Mouse (Mus musculus): Measurements from ENCODE around the gene Kcnn1. TPM values are rescaled to one million over a fixed set of nuclear protein-coding genes. Genes with fewer than 3 reads are reported as not detected.
A peak's percentile ranks its signal among the peaks of the same experiment; 100 is the strongest.

The Kcnn1 gene
- polyA plus RNA-seq, 1 experiment from 2014 or later: 1.6 TPM

- H3K27me3 ChIP-seq (ENCODE audit: control insufficient read depth, insufficient read depth, low read length): 0 out of 2 replicates have a peak, but pooled peaks cover 9% of the 10 kb centered on the region
- 50% methylated on average over 4 of the region's 4 CpGs for WGBS
- no peaks in the 10 kb centered on the region for H3K4me1 ChIP-seq (ENCODE audit: control insufficient read depth, insufficient read depth, low read length)
- ATAC-seq (ENCODE audit: insufficient number of reproducible peaks, insufficient read depth, low FRiP score, low read depth): no peak
- no peak overlapping the region for H3K4me2 ChIP-seq (replicated peaks; ENCODE audit: low read depth, low read length)
- no peaks in the 10 kb centered on the region for H3K9me3 ChIP-seq (ENCODE audit: control insufficient read depth, low read depth, low read length)
- no peak overlapping the region for H3K27ac ChIP-seq (ENCODE audit: low read length)
- H3K9ac ChIP-seq (replicated peaks; ENCODE audit: low read depth, low read length): no peak overlapping the region
- no peaks in the 10 kb centered on the region for H3K36me3 ChIP-seq (ENCODE audit: control insufficient read depth, insufficient read depth, low read length)
- H3K4me3 ChIP-seq (ENCODE audit: low read depth, low read length): no peak overlapping the region
Observed at GRCm38 (mm10) chr8:70812885-70813284, 50.2 kb downstream of the Kcnn1 start.

GRCm38 (mm10) chr8:70812055-70812454 is 51.0 kb downstream of the Kcnn1 start:
- Histone ChIP-seq H3K4me1 (ENCODE audit: control insufficient read depth, insufficient read depth, low read length) (no peaks in the 10 kb centered on the region), H3K4me2 (replicated peaks; ENCODE audit: low read depth, low read length) (no peak overlapping the region), H3K27ac (ENCODE audit: low read length) (no peak overlapping the region), H3K9me3 (ENCODE audit: control insufficient read depth, low read depth, low read length) (no peaks in the 10 kb centered on the region), H3K36me3 (ENCODE audit: control insufficient read depth, insufficient read depth, low read length) (no peaks in the 10 kb centered on the region), H3K27me3 (ENCODE audit: control insufficient read depth, insufficient read depth, low read length) (0 out of 2 replicates have a peak, but pooled peaks cover 9% of the 10 kb centered on the region), H3K4me3 (ENCODE audit: low read depth, low read length) (no peak overlapping the region), H3K9ac (replicated peaks; ENCODE audit: low read depth, low read length) (no peak overlapping the region)
- WGBS: 50% methylated on average over 4 of the region's 4 CpGs
- ATAC-seq (ENCODE audit: insufficient number of reproducible peaks, insufficient read depth, low FRiP score, low read depth): no peak

- WGBS: 77% methylated on average over 20 of the region's 20 CpGs
- no peaks in the 10 kb centered on the region for H3K9me3 ChIP-seq (ENCODE audit: control insufficient read depth, low read depth, low read length)
- no peak overlapping the region for H3K4me3 ChIP-seq (ENCODE audit: low read depth, low read length)
- H3K27ac ChIP-seq (ENCODE audit: low read length): no peak overlapping the region
- no peaks in the 10 kb centered on the region for H3K36me3 ChIP-seq (ENCODE audit: control insufficient read depth, insufficient read depth, low read length)
- no peaks in the 10 kb centered on the region for H3K4me1 ChIP-seq (ENCODE audit: control insufficient read depth, insufficient read depth, low read length)
- no peak overlapping the region for H3K9ac ChIP-seq (replicated peaks; ENCODE audit: low read depth, low read length)
- 0 out of 2 replicates have a peak, but pooled peaks cover 3% of the 10 kb centered on the region for H3K27me3 ChIP-seq (ENCODE audit: control insufficient read depth, insufficient read depth, low read length)
- no peak overlapping the region for H3K4me2 ChIP-seq (replicated peaks; ENCODE audit: low read depth, low read length)
- ATAC-seq (ENCODE audit: insufficient number of reproducible peaks, insufficient read depth, low FRiP score, low read depth): no peak
Observed at GRCm38 (mm10) chr8:70810962-70811680, 51.9 kb downstream of the Kcnn1 start.

GRCm38 (mm10) chr8:70808955-70809701 is 53.9 kb downstream of the Kcnn1 start:
- H3K9ac ChIP-seq (replicated peaks; ENCODE audit: low read depth, low read length): no peak overlapping the region
- WGBS: 72% methylated on average over 8 of the region's 8 CpGs
- no peaks in the 10 kb centered on the region for H3K27me3 ChIP-seq (ENCODE audit: control insufficient read depth, insufficient read depth, low read length)
- H3K27ac ChIP-seq (ENCODE audit: low read length): no peak overlapping the region
- no peak for ATAC-seq (ENCODE audit: insufficient number of reproducible peaks, insufficient read depth, low FRiP score, low read depth)
- no peaks in the 10 kb centered on the region for H3K9me3 ChIP-seq (ENCODE audit: control insufficient read depth, low read depth, low read length)
- no peaks in the 10 kb centered on the region for H3K36me3 ChIP-seq (ENCODE audit: control insufficient read depth, insufficient read depth, low read length)
- peaks cover 5% of the 10 kb centered on the region for H3K4me1 ChIP-seq (ENCODE audit: control insufficient read depth, insufficient read depth, low read length)
- no peak overlapping the region for H3K4me2 ChIP-seq (replicated peaks; ENCODE audit: low read depth, low read length)
- no peak overlapping the region for H3K4me3 ChIP-seq (ENCODE audit: low read depth, low read length)

DNA sequence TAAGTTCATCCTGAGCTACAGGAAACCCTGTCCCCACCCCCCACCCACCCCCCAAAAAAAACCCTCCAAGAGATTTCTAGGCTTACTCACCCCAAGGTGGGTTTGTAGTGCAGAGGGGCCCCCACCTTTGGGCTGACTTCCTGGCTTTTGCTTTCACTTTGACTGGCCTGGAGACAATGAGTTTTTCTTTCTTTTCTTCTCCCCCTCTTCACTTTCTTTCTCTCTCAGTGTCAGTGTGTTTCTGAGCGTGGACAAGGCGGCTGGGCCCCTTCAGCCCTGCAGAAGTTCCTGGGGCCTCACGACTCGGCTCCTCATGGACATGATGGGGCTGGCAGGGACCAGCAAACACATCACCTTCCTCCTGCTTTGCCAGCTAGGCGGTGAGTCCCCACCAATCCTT is 54.8 kb downstream of the Kcnn1 start, which contains the start of gene Il12rb1:
TSS of gene Il12rb1 (plus strand) at position 211 of the 400 bp plus-strand sequence.
- no peak within 1 kb of the TSS for H3K4me2 ChIP-seq (replicated peaks; ENCODE audit: low read depth, low read length)
- 0 out of 2 replicates have a peak, but pooled peaks cover 7% of the 10 kb centered on the region for H3K27me3 ChIP-seq (ENCODE audit: control insufficient read depth, insufficient read depth, low read length)
- WGBS: 59% methylated on average over 5 of the region's 5 CpGs

GRCm38 (mm10) chr8:70807304-70807703 is 55.8 kb downstream of the Kcnn1 start:
- Histone ChIP-seq H3K36me3 (ENCODE audit: control insufficient read depth, insufficient read depth, low read length) (no peaks in the 10 kb centered on the region), H3K9ac (replicated peaks; ENCODE audit: low read depth, low read length) (no peak overlapping the region), H3K4me1 (ENCODE audit: control insufficient read depth, insufficient read depth, low read length) (peaks cover 11% of the 10 kb centered on the region), H3K4me2 (replicated peaks; ENCODE audit: low read depth, low read length) (no peak overlapping the region), H3K27me3 (ENCODE audit: control insufficient read depth, insufficient read depth, low read length) (0 out of 2 replicates have a peak, but pooled peaks cover 8% of the 10 kb centered on the region), H3K9me3 (ENCODE audit: control insufficient read depth, low read depth, low read length) (no peaks in the 10 kb centered on the region), H3K27ac (ENCODE audit: low read length) (no peak overlapping the region), H3K4me3 (ENCODE audit: low read depth, low read length) (no peak overlapping the region)
- ATAC-seq (ENCODE audit: insufficient number of reproducible peaks, insufficient read depth, low FRiP score, low read depth): no peak
- WGBS: 67% methylated on average over 1 of the region's 1 CpGs

More for the DNA sequence above, 54.8 kb downstream of the Kcnn1 start, which contains the start of gene Il12rb1:
- ATAC-seq (ENCODE audit: insufficient number of reproducible peaks, insufficient read depth, low FRiP score, low read depth): no peak
- Histone ChIP-seq H3K4me1 (ENCODE audit: control insufficient read depth, insufficient read depth, low read length) (peaks cover 11% of the 10 kb centered on the region), H3K9me3 (ENCODE audit: control insufficient read depth, low read depth, low read length) (no peaks in the 10 kb centered on the region), H3K4me3 (ENCODE audit: low read depth, low read length) (no peak within 1 kb of the TSS), H3K27ac (ENCODE audit: low read length) (no peak within 1 kb of the TSS), H3K36me3 (ENCODE audit: control insufficient read depth, insufficient read depth, low read length) (no peaks in the 10 kb centered on the region), H3K9ac (replicated peaks; ENCODE audit: low read depth, low read length) (no peak within 1 kb of the TSS)

- 0 out of 2 replicates have a peak, but pooled peaks cover 8% of the 10 kb centered on the region for H3K27me3 ChIP-seq (ENCODE audit: control insufficient read depth, insufficient read depth, low read length)
- ATAC-seq (ENCODE audit: insufficient number of reproducible peaks, insufficient read depth, low FRiP score, low read depth): no peak
- H3K27ac ChIP-seq (ENCODE audit: low read length): no peak overlapping the region
- no peaks in the 10 kb centered on the region for H3K9me3 ChIP-seq (ENCODE audit: control insufficient read depth, low read depth, low read length)
- no peak overlapping the region for H3K4me3 ChIP-seq (ENCODE audit: low read depth, low read length)
- WGBS: 74% methylated on average over 4 of the region's 4 CpGs
- H3K36me3 ChIP-seq (ENCODE audit: control insufficient read depth, insufficient read depth, low read length): no peaks in the 10 kb centered on the region
- no peak overlapping the region for H3K4me2 ChIP-seq (replicated peaks; ENCODE audit: low read depth, low read length)
- H3K9ac ChIP-seq (replicated peaks; ENCODE audit: low read depth, low read length): no peak overlapping the region
- peaks cover 11% of the 10 kb centered on the region for H3K4me1 ChIP-seq (ENCODE audit: control insufficient read depth, insufficient read depth, low read length)
Observed at GRCm38 (mm10) chr8:70806541-70806940, 56.5 kb downstream of the Kcnn1 start.

GRCm38 (mm10) chr8:70804481-70805206 is 58.4 kb downstream of the Kcnn1 start, which contains the start of gene Mast3:
Gene Mast3, minus strand, starts transcription at chr8:70805054.
- Histone ChIP-seq H3K27ac (ENCODE audit: low read length) (no peak within 1 kb of the TSS), H3K36me3 (ENCODE audit: control insufficient read depth, insufficient read depth, low read length) (no peaks in the 10 kb centered on the region), H3K4me3 (ENCODE audit: low read depth, low read length) (peak within 1 kb of the TSS; percentile 44), H3K27me3 (ENCODE audit: control insufficient read depth, insufficient read depth, low read length) (peaks cover 12% of the 10 kb centered on the region; the same call in 1 of the 2 replicates), H3K9ac (replicated peaks; ENCODE audit: low read depth, low read length) (no peak within 1 kb of the TSS), H3K4me2 (replicated peaks; ENCODE audit: low read depth, low read length) (peak within 1 kb of the TSS; percentile 96), H3K4me1 (ENCODE audit: control insufficient read depth, insufficient read depth, low read length) (peaks cover 11% of the 10 kb centered on the region), H3K9me3 (ENCODE audit: control insufficient read depth, low read depth, low read length) (no peaks in the 10 kb centered on the region)
- ATAC-seq (ENCODE audit: insufficient number of reproducible peaks, insufficient read depth, low FRiP score, low read depth): peak; percentile 87
- WGBS: 1% methylated on average over 45 of the region's 45 CpGs

All from stomach, embryonic 14.5 days (tissue).